Mouse (Mus musculus) urinary bladder, postnatal 36 days (tissue): ENCODE measurements around the gene Dop1a.
"Not testable (repeated sequence)": the region's sequence is repeated elsewhere in the genome, so short reads cannot be mapped to it uniquely, and the experiment has no call there.

Experiments
- DNase-seq, 2 experiments: peaks; one replicate each; pipeline ENCODE4 v3.0.0; 2022; ENCODE audit warnings: low spot score in 2 of 2, mixed read lengths in 1 of 2

The Dop1a gene

GRCm38 (mm10) chr9:86575178-86575577 is 108.2 kb downstream of the Dop1a start:
- no peak for DNase-seq

DNA sequence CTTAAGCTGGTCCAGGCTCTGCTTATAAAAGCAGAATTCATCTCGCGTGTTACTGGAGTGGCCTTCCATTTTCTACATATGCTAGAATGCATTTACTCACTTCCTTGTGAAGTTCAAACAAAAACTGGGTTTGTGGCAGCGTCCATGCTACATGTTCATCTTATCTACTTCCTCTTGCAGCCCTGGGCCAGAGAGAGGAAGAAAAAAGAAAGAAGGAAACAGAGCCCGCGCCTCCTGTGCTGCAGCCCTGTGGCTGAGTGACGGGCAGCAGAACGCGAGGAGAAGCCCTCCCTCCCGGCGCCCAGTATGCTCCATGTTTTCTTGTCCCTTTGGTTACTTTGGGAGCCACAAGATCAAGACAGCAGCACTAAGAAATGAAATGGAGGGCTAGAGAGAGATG is 112.7 kb downstream of the Dop1a start:
- DNase-seq: no peak

DNA sequence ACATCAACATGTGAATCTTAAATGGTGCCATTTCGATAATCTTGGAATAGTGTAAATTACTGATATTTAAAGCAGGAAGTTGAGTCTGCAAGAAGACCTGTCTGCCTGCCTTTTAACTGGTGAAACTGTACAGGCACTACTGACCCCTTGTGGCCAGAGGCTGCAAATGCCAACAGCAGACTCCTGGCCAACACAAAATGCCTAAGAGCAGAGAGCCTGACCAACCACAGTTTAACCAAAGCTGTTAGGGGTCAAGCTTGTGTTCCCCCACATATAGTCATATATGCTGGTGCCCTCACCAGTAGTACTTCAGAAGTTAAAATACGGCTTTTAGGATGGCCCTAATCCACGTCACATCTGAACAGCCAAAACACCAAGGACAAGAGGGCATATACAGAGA is 116.8 kb downstream of the Dop1a start:
- peak; percentile 50 to 66 for DNase-seq

GRCm38 (mm10) chr9:86587019-86587795 is 120.3 kb downstream of the Dop1a start:
- no peak for DNase-seq

GRCm38 (mm10) chr9:86592676-86593668 is 126.0 kb downstream of the Dop1a start:
- DNase-seq: no peak

GRCm38 (mm10) chr9:86594357-86594767 is 127.4 kb downstream of the Dop1a start:
- not testable (repeated sequence) for DNase-seq

DNA sequence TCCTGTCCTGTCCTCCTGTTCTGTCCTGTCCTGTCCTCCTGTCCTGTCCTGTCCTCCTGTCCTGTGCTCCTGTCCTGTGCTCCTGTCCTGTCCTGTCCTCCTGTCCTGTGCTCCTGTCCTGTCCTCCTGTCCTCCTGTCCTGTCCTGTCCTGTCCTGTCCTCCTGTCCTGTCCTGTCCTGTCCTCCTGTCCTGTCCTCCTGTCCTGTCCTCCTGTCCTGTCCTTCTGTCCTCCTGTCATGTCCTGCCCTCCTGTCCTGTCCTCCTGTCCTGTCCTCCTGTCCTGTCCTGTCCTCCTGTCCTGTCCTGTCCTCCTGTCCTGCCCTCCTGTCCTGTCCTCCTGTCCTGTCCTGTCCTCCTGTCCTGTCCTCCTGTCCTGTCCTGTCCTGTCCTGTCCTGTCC is 130.0 kb downstream of the Dop1a start:
- DNase-seq: not testable (repeated sequence)

GRCm38 (mm10) chr9:86599723-86600303 is 132.9 kb downstream of the Dop1a start:
- DNase-seq: no peak
